15 mouse cellular contexts compared by ENCODE assay signal in genomic region chr5:110605531-110606221, GRCm38 (mm10). TPM values are rescaled to one million over a fixed set of nuclear protein-coding genes. Genes with fewer than 3 reads are reported as not detected.
DNase-seq lines count a peak whose midpoint lies in the region; ATAC-seq lines count a peak whose summit lies in the region.
"Had no signal": no experiment of that assay in that cellular context is flagged by ENCODE, and none has a peak within 500 bp of the region (broad histone marks: within the 10 kb centered on the region; RNA-seq: fewer than 3 reads in every experiment).

No protein-coding gene starts in this region.

- DNase-seq in frontal cortex, postnatal 25 days (ENCODE audit: low spot score in 2 of 2) = no peak
- peak; percentile 4 for DNase-seq in A20 (ENCODE audit: low read depth, low spot score)
- peak; percentile 20 for DNase-seq in T-cell, adult 2 months (ENCODE audit: low spot score)
- DNase-seq in cerebellum, adult 11-12 months = no peak
- no peak for DNase-seq in cerebellum, adult 11 months
- DNase-seq: cerebellum, postnatal 14 days; heart, adult 18-20 months; liver, embryonic 13.5 days; right cerebral cortex, postnatal 25 days; thymus, postnatal 25 days had no signal

- peak; percentile 70 for ATAC-seq in frontal cortex, adult (ENCODE audit: low TSS enrichment)
- ATAC-seq in granulocyte monocyte progenitor cell, adult 5-6 weeks (replicated peaks; ENCODE audit: poor library complexity, severe bottlenecking) = peak; percentile 22; the same call in 1 of the 2 replicates
- ATAC-seq in inflammation-experienced regulatory T-cells, adult 6 months = no peak
- ATAC-seq: forebrain, embryonic 15.5 days; intestine, embryonic 15.5 days had no signal

RNA-seq across cellular contexts. Expression of gene Noc4l, which starts 47.5 kb away (rescaled TPM):
- 43.4 and 59.0 TPM in 2 replicates for total RNA-seq in granulocyte monocyte progenitor cell, adult 5-6 weeks (2014; fragmentation: Nextera tagmentation)
- total RNA-seq in granulocyte monocyte progenitor cell, adult 5-6 weeks (2017) = 32.9 and 78.6 TPM in 2 replicates
- polyA plus RNA-seq in inflammation-experienced regulatory T-cells, adult 6 months (2017; shearing (Covaris generic)) = 10 to 100 TPM; 37.3 to 40.8 (median 40.1) TPM

RNA-seq across cellular contexts. Expression of gene Ddx51, which starts 47.6 kb away (rescaled TPM):
- total RNA-seq in granulocyte monocyte progenitor cell, adult 5-6 weeks (2014; fragmentation: Nextera tagmentation) = 12.0 and 68.1 TPM in 2 replicates
- total RNA-seq in granulocyte monocyte progenitor cell, adult 5-6 weeks (2017) = 9.7 and 9.9 TPM in 2 replicates
- polyA plus RNA-seq in inflammation-experienced regulatory T-cells, adult 6 months (2017; shearing (Covaris generic)) = 1 to 10 TPM; 2.3 to 4.5 (median 4.5) TPM

Comparison
In these comparisons a context has a peak if more than half of its experiments do, and no peak if none do; other contexts are left out.
1. DNase-seq: peak in A20 (single experiment) and T-cell, adult 2 months (single experiment); none in frontal cortex, postnatal 25 days (0 of 2), cerebellum, adult 11-12 months (single experiment) and cerebellum, adult 11 months (single experiment).